Mouse (Mus musculus): Measurements from ENCODE around the gene Mylk4. TPM values are rescaled to one million over a fixed set of nuclear protein-coding genes. Genes with fewer than 3 reads are reported as not detected.

Mylk4 gene
- polyA plus RNA-seq (2017; shearing (Covaris generic)): under 1 TPM in 1 of 2 experiments, not detected in 1; 0.21 TPM

GRCm38 (mm10) chr13:32783816-32784215, at the start of gene Mylk4:
Gene Mylk4, minus strand, starts transcription at chr13:32783954.

GRCm38 (mm10) chr13:32802259-32803081, 18.7 kb upstream of the Mylk4 start, which contains the start of gene D930007J09Rik:
Gene D930007J09Rik, minus strand, starts transcription at chr13:32802849.

GRCm38 (mm10) chr13:32801693-32802221, 18.0 kb upstream of the Mylk4 start, which contains the start of gene Wrnip1:
Gene Wrnip1, plus strand, starts transcription at chr13:32802038.

Other genes with a start within 250 kb of the Mylk4 start
- gene Wrnip1, start 18.1 kb upstream of the Mylk4 start, polyA plus RNA-seq (2017; shearing (Covaris generic)): 10 to 100 TPM; 45.9 to 81.8 TPM
- gene D930007J09Rik, start 18.9 kb upstream of the Mylk4 start, polyA plus RNA-seq (2017; shearing (Covaris generic)): 1 to 10 TPM in 1 of 2 experiments, not detected in 1; 1.9 TPM
- 1 to 10 TPM; 3.1 to 6.0 TPM for gene Serpinb1a, start 67.2 kb upstream of the Mylk4 start, polyA plus RNA-seq (2017; shearing (Covaris generic))
- not detected for gene Serpinb1c, start 114.3 kb upstream of the Mylk4 start, polyA plus RNA-seq (2017; shearing (Covaris generic))
- 10 to 100 TPM; 15.8 to 20.9 TPM for gene Serpinb6b, start 181.3 kb upstream of the Mylk4 start, polyA plus RNA-seq (2017; shearing (Covaris generic))
- gene Serpinb9, start 219.3 kb upstream of the Mylk4 start, polyA plus RNA-seq (2017; shearing (Covaris generic)): 10 to 100 TPM; 19.9 TPM
- gene Serpinb9b, start 243.5 kb upstream of the Mylk4 start, polyA plus RNA-seq (2017; shearing (Covaris generic)): not detected